Mouse (Mus musculus): Measurements from ENCODE around the gene Pla2g4a.

The Pla2g4a gene

GRCm38 (mm10) chr1:149841845-149842244 is 119.2 kb downstream of the Pla2g4a start:
- no peak for DNase-seq

- DNase-seq: no peak
These were observed 120.1 kb downstream of the Pla2g4a start for GRCm38 (mm10) chr1:149840961-149841416.

- DNase-seq: no peak
These were observed 120.7 kb downstream of the Pla2g4a start for GRCm38 (mm10) chr1:149840312-149840930.

GRCm38 (mm10) chr1:149836496-149836895 is 124.6 kb downstream of the Pla2g4a start:
- DNase-seq: no peak

GRCm38 (mm10) chr1:149833876-149834275 is 127.2 kb downstream of the Pla2g4a start:
- no peak for DNase-seq

- DNase-seq: no peak
These were observed 128.1 kb downstream of the Pla2g4a start for GRCm38 (mm10) chr1:149832952-149833351.

- DNase-seq: no peak
These were observed 128.6 kb downstream of the Pla2g4a start for GRCm38 (mm10) chr1:149832514-149832913.

GRCm38 (mm10) chr1:149831100-149831499 is 130.0 kb downstream of the Pla2g4a start:
- DNase-seq: no peak

GRCm38 (mm10) chr1:149813616-149814345 is 147.3 kb downstream of the Pla2g4a start:
- no peak for DNase-seq

GRCm38 (mm10) chr1:149809527-149809926 is 151.6 kb downstream of the Pla2g4a start:
- DNase-seq: no peak
